In the genomic region with DNA sequence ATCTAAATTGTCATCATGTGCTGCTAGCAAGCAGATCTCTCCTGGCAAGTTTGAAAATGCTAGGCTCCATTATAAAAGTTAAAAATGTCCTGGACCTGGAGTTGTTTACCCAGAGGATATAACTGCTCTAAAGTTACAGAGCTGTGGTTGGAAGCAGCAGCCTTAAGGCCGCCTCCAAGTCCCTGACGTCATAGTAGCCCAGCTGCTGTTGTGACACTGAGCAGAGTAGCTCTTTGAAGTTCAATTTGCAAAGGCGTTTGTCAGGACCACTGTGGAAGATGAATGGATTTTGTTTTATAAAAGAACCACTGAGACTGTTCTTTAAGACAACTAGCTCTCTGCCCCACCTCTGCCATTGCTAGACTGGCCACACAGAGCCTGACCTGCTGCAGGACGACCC, we compare ENCODE assay signal across 8 mouse cellular contexts. TPM values are rescaled to one million over a fixed set of nuclear protein-coding genes. Genes with fewer than 3 reads are reported as not detected.
DNase-seq lines count a peak whose midpoint lies in the region.

Gene 9330159F19Rik (plus strand): TSS at position 154 of the 400 bp plus-strand sequence.

- H3K4me3 ChIP-seq in midbrain, embryonic 10.5 days: no peak within 1 kb of the TSS

- no peaks in the 10 kb centered on the region for H3K36me3 ChIP-seq in midbrain, embryonic 10.5 days

- intact Hi-C loops in heart, postnatal 25 days (cut with DNase I): no loop called here

- no peaks in the 10 kb centered on the region for H3K9me3 ChIP-seq in midbrain, embryonic 10.5 days (replicated peaks)

- peaks cover 29% of the 10 kb centered on the region for H3K4me1 ChIP-seq in midbrain, embryonic 10.5 days

- peak within 1 kb of the TSS; percentile 46; the same call in 1 of the 2 replicates for H3K27ac ChIP-seq in midbrain, embryonic 10.5 days (replicated peaks)

- WGBS in midbrain, embryonic 10.5 days: 24% methylated on average over 4 of the region's 4 CpGs

- no peaks in the 10 kb centered on the region for H3K27me3 ChIP-seq in midbrain, embryonic 10.5 days (ENCODE audit: low read depth, poor library complexity, severe bottlenecking)

- DNase-seq in heart, adult 18-20 months: peak; percentile 10 to 62
- no peak for DNase-seq in heart, postnatal 25 days (ENCODE audit: low spot score)
- DNase-seq in adrenal gland, postnatal 14 days: peak; percentile 30
- peak; percentile 88 for DNase-seq in gastrocnemius, adult 18-20 months (ENCODE audit: low spot score)
- DNase-seq in layer of hippocampus, postnatal 36 days: peak; percentile 37 to 38
- peak; percentile 47 for DNase-seq in midbrain, embryonic 10.5 days (ENCODE audit: low spot score)
- DNase-seq in testis, postnatal 10 days (ENCODE audit: low spot score): peak; percentile 42
- DNase-seq in cerebellum, adult 9-11 months: no peak

RNA-seq across cellular contexts. Expression of gene 9330159F19Rik, which starts in this region (rescaled TPM):
- total RNA-seq in heart, adult 18-20 months (2021): under 1 TPM; 0.59 to 0.77 TPM
- under 1 TPM; 0.08 to 0.11 TPM for total RNA-seq in heart, postnatal 25 days (2021)
- total RNA-seq in adrenal gland, postnatal 14 days (2021): 3.5 and 3.6 TPM in 2 replicates
- total RNA-seq in gastrocnemius, adult 18-20 months (2021): 10 to 100 TPM; 47.5 to 74.0 TPM
- total RNA-seq in layer of hippocampus, postnatal 36 days (2021): 10 to 100 TPM; 84.9 to 93.0 TPM
- polyA plus RNA-seq in midbrain, embryonic 10.5 days (2016; fragmentation: Nextera tagmentation; extraction: Ambion mirVana): 2.5 and 4.4 TPM in 2 replicates

Comparison
In these comparisons a context has a peak if more than half of its experiments do, and no peak if none do; other contexts are left out.
1. RNA of gene 9330159F19Rik (total RNA-seq): 84.9 to 93.0 TPM in layer of hippocampus, postnatal 36 days and 47.5 to 74.0 TPM in gastrocnemius, adult 18-20 months; 3.5 to 3.6 TPM in adrenal gland, postnatal 14 days, 0.59 to 0.77 TPM in heart, adult 18-20 months and 0.08 to 0.11 TPM in heart, postnatal 25 days; every median in the first group is over 10 times any median in the second.
2. Peak in DNase-seq in heart, adult 18-20 months; RNA of the gene not detected or under 1 TPM.
3. DNase-seq: peak in adrenal gland, postnatal 14 days (single experiment), gastrocnemius, adult 18-20 months (single experiment), layer of hippocampus, postnatal 36 days (2 of 2), midbrain, embryonic 10.5 days (single experiment) and testis, postnatal 10 days (single experiment); none in heart, postnatal 25 days (single experiment) and cerebellum, adult 9-11 months (single experiment).